Mouse (Mus musculus) spleen, adult 2 months (tissue): ENCODE results near the gene Id3. TPM values are rescaled to one million over a fixed set of nuclear protein-coding genes. Genes with fewer than 3 reads are reported as not detected.

ENCODE experiments used
- DNase-seq, 2 experiments: peaks; one replicate each; pipeline versions ENCODE4 v3.0.0 to v3.0.0-alpha.2; 2012 to 2021; ENCODE audit warnings: low spot score in 2 of 2, low read depth in 1 of 2
- H3K27ac ChIP-seq: fragments of 200-500 bp; 2 replicates; pipeline ENCODE4 v1.5.1; 2012; ENCODE audit warnings: low read length, inconsistent platforms; ENCODE audit not compliant: insufficient read depth
- H3K27me3 ChIP-seq: fragments of 200-500 bp; 2 replicates; pipeline ENCODE4 v1.6.1; 2012; ENCODE audit warnings: mild to moderate bottlenecking, moderate library complexity, low read length, inconsistent platforms; ENCODE audit not compliant: control insufficient read depth, insufficient read depth
- H3K36me3 ChIP-seq: fragments of 200-500 bp; 2 replicates; pipeline ENCODE4 v1.6.1; 2012; ENCODE audit warnings: mild to moderate bottlenecking, low read length, inconsistent platforms; ENCODE audit not compliant: control insufficient read depth, insufficient read depth
- H3K4me1 ChIP-seq: fragments of 200-500 bp; 2 replicates; pipeline ENCODE4 v1.6.1; 2011; ENCODE audit warnings: inconsistent platforms; ENCODE audit not compliant: control insufficient read depth, insufficient read depth, insufficient read length
- H3K4me3 ChIP-seq: fragments of 200-500 bp; 2 replicates; pipeline ENCODE4 v1.5.1; 2011; ENCODE audit warnings: mild to moderate bottlenecking, inconsistent platforms; ENCODE audit not compliant: insufficient read depth, insufficient read length; ENCODE audit errors: extremely low read depth
- CTCF ChIP-seq: fragments of 200-500 bp; IDR thresholded peaks from 2 replicates; pipeline ENCODE4 v1.5.1; 2011; ENCODE audit warnings: mild to moderate bottlenecking, inconsistent platforms; ENCODE audit not compliant: insufficient read depth, insufficient read length, insufficient replicate concordance; ENCODE audit errors: extremely low read depth
- POLR2A ChIP-seq: fragments of 200-500 bp; IDR thresholded peaks from 2 replicates; pipeline ENCODE4 v1.6.1; 2011; ENCODE audit warnings: low read depth, low read length, inconsistent platforms
- WGBS: fragments of 180-500 bp; shearing (Covaris S2); methylation state at CpG from one replicate; pipeline ENCODE4 v1.1.7; 2018; 5-methylcytosine and 5-hydroxymethylcytosine counted together
- polyA plus RNA-seq: library from polyadenylated mRNA; depleted of rRNA; stranded (reverse); fragments of >200 nt; gene quantifications from 2 replicates; pipeline ENCODE4 v1.2.3, GENCODE M21; 2012; rRNA removed

The Id3 gene
- polyA plus RNA-seq, 1 experiment: 138 TPM

DNA sequence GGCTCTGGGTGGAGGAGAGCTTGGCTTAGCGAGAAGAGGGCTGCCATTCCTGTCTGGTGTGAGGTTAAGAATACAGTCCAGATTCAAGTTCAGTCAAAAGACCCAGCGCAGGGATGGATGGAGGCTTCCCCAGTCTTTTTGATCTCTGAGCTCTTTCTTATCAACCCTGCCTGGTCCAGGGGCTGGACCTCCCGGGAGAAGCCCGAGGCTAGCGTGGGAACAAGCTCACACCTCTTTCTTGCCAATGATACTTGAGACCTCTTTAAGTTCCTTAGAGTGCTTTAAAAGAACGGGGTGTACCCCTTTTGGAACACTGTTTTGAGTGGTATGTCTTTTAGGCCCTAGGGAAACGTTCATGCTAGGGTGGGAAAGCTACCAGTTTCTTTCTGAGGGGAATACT lies 51.7 kb downstream of the Id3 start:
- TF ChIP-seq CTCF: no peak
- TF ChIP-seq POLR2A: no peak
- Histone ChIP-seq H3K27ac (no peak overlapping the region), H3K27me3 (no peaks in the 10 kb centered on the region), H3K36me3 (peaks cover 23% of the 10 kb centered on the region), H3K4me3 (no peak overlapping the region), H3K4me1 (no peaks in the 10 kb centered on the region)
- WGBS: 89% methylated on average over 7 of the region's 7 CpGs
- no peak for DNase-seq

Other genes starting within 250 kb of the Id3 start
- gene Cnr2, start 248.1 kb upstream of the Id3 start, polyA plus RNA-seq: 44.8 and 47.2 TPM in 2 replicates
- 45.7 TPM in 2 replicates for gene Fuca1, start 222.8 kb upstream of the Id3 start, polyA plus RNA-seq
- gene Hmgcl, start 197.0 kb upstream of the Id3 start, polyA plus RNA-seq: 27.9 and 32.4 TPM in 2 replicates
- 10.6 and 13.8 TPM in 2 replicates for gene Gale, start 179.8 kb upstream of the Id3 start, polyA plus RNA-seq
- gene Lypla2, start 170.9 kb upstream of the Id3 start, polyA plus RNA-seq: 115 and 178 TPM in 2 replicates
- 31.0 and 48.2 TPM in 2 replicates for gene Pithd1, start 156.2 kb upstream of the Id3 start, polyA plus RNA-seq
- 6.6 and 8.6 TPM in 2 replicates for gene Eloa, start 121.7 kb upstream of the Id3 start, polyA plus RNA-seq
- gene Rpl11, start 90.1 kb upstream of the Id3 start, polyA plus RNA-seq: 259 and 289 TPM in 2 replicates
- 32.1 and 33.5 TPM in 2 replicates for gene E2f2, start 28.9 kb downstream of the Id3 start, polyA plus RNA-seq
- gene Asap3, start 62.9 kb downstream of the Id3 start, polyA plus RNA-seq: 1.9 and 2.5 TPM in 2 replicates
- gene Tcea3, start 104.2 kb downstream of the Id3 start, polyA plus RNA-seq: 0.88 and 1.4 TPM in 2 replicates
- 8.4 and 12.7 TPM in 2 replicates for gene Zfp46, start 141.2 kb downstream of the Id3 start, polyA plus RNA-seq
- gene Hnrnpr, start 167.4 kb downstream of the Id3 start, polyA plus RNA-seq: 7.9 and 8.2 TPM in 2 replicates